Mouse (Mus musculus) cerebellum, adult 2 months (tissue): ENCODE results near the gene Eef2.

Experiments
- CTCF ChIP-seq: fragments of 200-500 bp; IDR thresholded peaks from 2 replicates; pipeline ENCODE4 v1.5.1; 2011; ENCODE audit warnings: low read depth, mild to moderate bottlenecking, control low read depth, low read length, moderate library complexity, borderline replicate concordance; ENCODE audit not compliant: insufficient read depth
- POLR2A ChIP-seq: fragments of 200-500 bp; IDR thresholded peaks from 2 replicates; pipeline ENCODE4 v1.6.1; 2011; ENCODE audit warnings: low read length, control low read depth, borderline replicate concordance; ENCODE audit not compliant: insufficient read depth

- TF ChIP-seq CTCF = no peak
- TF ChIP-seq POLR2A = no peak
Observed at GRCm38 (mm10) chr10:81140717-81141454, 35.5 kb upstream of the Eef2 start.
